Mouse (Mus musculus) intestine, embryonic 16.5 days (tissue): ENCODE data around the gene Ppp3r2. TPM values are rescaled to one million over a fixed set of nuclear protein-coding genes. Genes with fewer than 3 reads are reported as not detected.

Experiments
- ATAC-seq: fragments of 200-750 bp; cut with Nextera tagmentation; 2 replicates; pipeline ENCODE4 v1.8.0; 2017; ENCODE audit warnings: moderate TSS enrichment, moderate library complexity
- H3K27ac ChIP-seq: fragments of 300-500 bp; sonication (generic); 2 replicates; pipeline ENCODE4 v1.5.1; 2014; ENCODE audit warnings: mild to moderate bottlenecking, low read length
- H3K27me3 ChIP-seq: fragments of 300-500 bp; sonication (generic); replicated peaks from 2 replicates; pipeline ENCODE4 v1.6.1; 2014; ENCODE audit warnings: low read length, control low read depth, mixed read lengths; ENCODE audit not compliant: control insufficient read depth, insufficient read depth
- H3K36me3 ChIP-seq: fragments of 300-500 bp; sonication (generic); 2 replicates; pipeline ENCODE4 v1.6.1; 2014; ENCODE audit warnings: low read length, control low read depth; ENCODE audit not compliant: control insufficient read depth, insufficient read depth
- H3K4me1 ChIP-seq: fragments of 300-500 bp; sonication (generic); 2 replicates; pipeline ENCODE4 v1.6.1; 2014; ENCODE audit warnings: low read length, control low read depth, mixed read lengths; ENCODE audit not compliant: control insufficient read depth, insufficient read depth
- H3K4me2 ChIP-seq: fragments of 300-500 bp; sonication (generic); 2 replicates; pipeline ENCODE4 v1.6.1; 2014; ENCODE audit warnings: low read depth, low read length, control low read depth
- H3K4me3 ChIP-seq: fragments of 300-500 bp; sonication (generic); 2 replicates; pipeline ENCODE4 v1.5.1; 2014; ENCODE audit warnings: mild to moderate bottlenecking, low read length
- H3K9ac ChIP-seq: fragments of 300-500 bp; sonication (generic); 2 replicates; pipeline ENCODE4 v1.6.1; 2014; ENCODE audit warnings: low read depth, low read length
- H3K9me3 ChIP-seq: fragments of 300-500 bp; sonication (generic); 2 replicates; pipeline ENCODE4 v1.6.1; 2016; ENCODE audit warnings: low read length, control low read depth; ENCODE audit not compliant: control insufficient read depth
- WGBS: fragments of 180-500 bp; shearing (Covaris S2); extraction: QIAGEN DNeasy Blood & Tissue Kit; methylation state at CpG from one replicate; pipeline ENCODE4 v1.1.7; 2014; 5-methylcytosine and 5-hydroxymethylcytosine counted together
- polyA plus RNA-seq: library from polyadenylated mRNA; unstranded; fragments of >200 nt; fragmentation: Nextera tagmentation; extraction: Ambion mirVana; gene quantifications from 2 replicates; pipeline ENCODE4 v1.2.1, GENCODE M21; 2015

Gene Ppp3r2
- polyA plus RNA-seq, 1 experiment from 2014 or later, result 0.09 TPM

DNA sequence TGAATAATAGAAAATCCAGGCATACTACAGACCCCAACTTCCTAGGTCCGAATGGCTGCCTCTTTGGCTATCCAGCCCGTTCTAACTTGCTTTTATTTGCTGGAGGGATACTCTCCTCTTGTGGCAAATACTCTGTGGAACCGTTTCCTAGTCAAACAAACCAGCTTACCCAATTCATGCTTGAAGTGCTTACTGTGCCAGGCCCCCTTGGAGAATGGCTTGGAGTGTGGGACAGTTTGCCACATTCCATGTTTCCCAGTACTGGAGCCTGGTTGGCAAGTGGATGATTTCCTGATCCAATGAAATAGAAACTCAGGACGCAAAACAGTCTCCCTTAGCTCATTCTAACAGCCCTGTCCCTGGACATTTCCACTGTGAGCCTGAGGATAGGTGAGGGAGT, 19.6 kb downstream of the Ppp3r2 start:
- Histone ChIP-seq H3K4me2 (no peak overlapping the region), H3K4me3 (no peak overlapping the region), H3K4me1 (no peaks in the 10 kb centered on the region), H3K9me3 (no peaks in the 10 kb centered on the region), H3K27ac (no peak overlapping the region), H3K27me3 (no peaks in the 10 kb centered on the region), H3K9ac (no peak overlapping the region), H3K36me3 (peaks cover 2% of the 10 kb centered on the region; the same call in 1 of the 2 replicates)
- WGBS, result 86% methylated on average over 4 of the region's 4 CpGs
- ATAC-seq, result no peak

DNA sequence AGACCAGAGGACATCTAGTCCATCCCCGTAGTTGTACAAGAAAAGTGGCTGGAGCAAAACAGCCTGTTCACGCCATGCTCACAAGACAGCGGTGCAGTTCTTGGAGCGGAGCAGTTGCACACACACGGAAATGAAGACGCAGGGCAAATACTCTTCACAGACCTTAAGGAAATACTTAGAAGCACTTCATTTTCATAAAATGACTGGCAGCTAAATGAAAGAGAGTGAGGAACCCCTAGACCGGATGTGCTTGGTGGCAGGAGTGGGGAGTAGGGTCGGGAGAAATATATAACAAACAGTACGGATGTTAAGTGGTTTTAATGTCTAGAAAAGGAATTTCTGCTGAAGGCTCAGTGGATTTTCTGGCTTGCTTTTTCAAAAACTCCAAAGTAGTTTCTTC, 20.2 kb downstream of the Ppp3r2 start:
- Histone ChIP-seq H3K4me1 (no peaks in the 10 kb centered on the region), H3K27ac (no peak overlapping the region), H3K9ac (no peak overlapping the region), H3K4me3 (no peak overlapping the region), H3K4me2 (no peak overlapping the region), H3K27me3 (no peaks in the 10 kb centered on the region), H3K9me3 (no peaks in the 10 kb centered on the region), H3K36me3 (peaks cover 2% of the 10 kb centered on the region; the same call in 1 of the 2 replicates)
- 95% methylated on average over 9 of the region's 9 CpGs for WGBS
- no peak for ATAC-seq

DNA sequence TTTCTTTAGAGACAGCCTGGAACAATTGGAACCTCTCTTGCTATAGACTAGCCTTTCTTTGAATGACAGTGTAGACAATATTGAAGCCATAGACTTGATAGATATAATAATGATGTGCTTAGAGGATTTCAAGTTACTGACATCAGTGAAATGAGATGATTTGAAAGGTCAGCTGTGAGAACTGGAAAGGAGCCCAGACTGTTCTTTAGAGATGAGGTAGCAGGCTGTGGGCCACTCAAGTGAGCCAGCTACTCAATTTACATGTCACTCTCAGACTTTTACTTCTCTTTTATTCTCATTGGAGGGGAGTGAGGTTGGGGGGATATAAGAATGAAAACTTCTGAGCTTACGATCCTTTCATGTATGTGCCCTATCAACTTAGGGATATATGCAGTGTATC, 22.4 kb downstream of the Ppp3r2 start:
- Histone ChIP-seq H3K9me3 (no peaks in the 10 kb centered on the region), H3K36me3 (peaks cover 6% of the 10 kb centered on the region; the same call in 1 of the 2 replicates), H3K4me1 (no peaks in the 10 kb centered on the region), H3K4me2 (no peak overlapping the region), H3K9ac (no peak overlapping the region), H3K4me3 (no peak overlapping the region), H3K27me3 (no peaks in the 10 kb centered on the region), H3K27ac (no peak overlapping the region)
- ATAC-seq, result no peak
- WGBS, result 90% methylated on average over 1 of the region's 1 CpGs

DNA sequence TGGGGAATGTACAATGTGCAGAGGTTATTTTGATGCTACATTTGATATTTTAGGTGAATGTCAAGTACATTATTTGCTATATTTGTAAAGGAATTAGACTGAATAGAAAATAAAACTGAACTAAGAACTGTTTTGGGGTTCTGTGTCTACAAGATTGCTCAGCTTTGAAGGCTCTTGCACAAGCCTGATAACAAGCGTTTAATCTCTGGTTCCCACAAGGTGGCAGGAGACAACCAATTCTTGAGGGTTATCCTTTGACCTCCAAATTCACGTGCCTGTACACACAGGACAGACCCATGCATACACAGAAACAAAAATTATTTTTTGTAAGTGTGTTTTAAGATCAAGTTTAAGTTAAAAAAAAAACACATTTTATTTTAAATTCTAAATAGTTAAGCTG, 41.9 kb downstream of the Ppp3r2 start:
- Histone ChIP-seq H3K4me1 (no peaks in the 10 kb centered on the region), H3K36me3 (peaks cover 4% of the 10 kb centered on the region; the same call in 1 of the 2 replicates), H3K4me3 (no peak overlapping the region), H3K9ac (no peak overlapping the region), H3K9me3 (no peaks in the 10 kb centered on the region), H3K4me2 (no peak overlapping the region), H3K27ac (no peak overlapping the region), H3K27me3 (no peaks in the 10 kb centered on the region)
- WGBS, result 65% methylated on average over 2 of the region's 2 CpGs
- ATAC-seq, result no peak

DNA sequence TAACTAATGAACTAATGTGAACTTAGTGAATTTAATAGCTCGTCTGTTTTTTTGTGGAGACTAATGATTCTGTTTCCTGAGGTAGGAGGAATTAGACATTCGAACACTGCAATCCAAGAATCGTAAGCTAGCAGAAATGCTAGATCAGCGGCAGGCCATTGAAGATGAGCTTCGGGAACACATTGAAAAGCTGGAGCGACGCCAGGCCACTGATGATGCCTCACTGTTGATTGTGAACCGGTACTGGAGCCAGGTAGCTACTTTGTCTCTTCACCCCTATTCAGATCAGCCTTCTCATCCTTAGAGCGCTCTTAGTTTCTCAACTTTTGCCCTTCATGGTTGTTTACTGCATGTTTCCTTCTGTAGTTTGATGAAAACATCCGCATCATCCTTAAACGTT, 44.0 kb downstream of the Ppp3r2 start:
- Histone ChIP-seq H3K9ac (no peak overlapping the region), H3K27me3 (no peaks in the 10 kb centered on the region), H3K36me3 (peaks cover 4% of the 10 kb centered on the region; the same call in 1 of the 2 replicates), H3K4me1 (peaks cover 3% of the 10 kb centered on the region; the same call in 1 of the 2 replicates), H3K4me2 (no peak overlapping the region), H3K27ac (no peak overlapping the region), H3K9me3 (no peaks in the 10 kb centered on the region), H3K4me3 (no peak overlapping the region)
- 91% methylated on average over 11 of the region's 11 CpGs for WGBS
- ATAC-seq, result no peak

DNA sequence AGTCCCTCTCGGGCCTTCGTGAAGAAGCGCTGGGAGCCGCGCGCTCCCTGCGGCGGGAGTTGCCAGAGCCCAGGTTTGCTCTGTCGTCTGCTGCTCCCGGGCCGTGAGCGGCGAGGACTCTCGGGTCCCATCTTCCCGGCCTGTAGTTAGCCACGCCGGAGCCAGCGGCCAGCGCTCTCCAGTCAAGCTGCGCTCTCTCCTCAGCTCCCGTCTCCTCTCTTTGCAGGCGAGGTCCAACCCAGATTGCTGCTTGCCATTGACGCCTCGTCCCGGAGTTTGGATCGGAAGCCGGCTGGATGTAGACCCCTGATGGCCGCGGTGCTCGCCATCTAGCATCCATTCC, 49.7 kb downstream of the Ppp3r2 start:
- Histone ChIP-seq H3K9ac (peak overlapping the region; percentile 85), H3K4me1 (peaks cover 3% of the 10 kb centered on the region; the same call in 1 of the 2 replicates), H3K4me3 (peak overlapping the region; percentile 76), H3K9me3 (no peaks in the 10 kb centered on the region), H3K27me3 (no peaks in the 10 kb centered on the region), H3K27ac (peak overlapping the region; percentile 91), H3K36me3 (peaks cover 4% of the 10 kb centered on the region; the same call in 1 of the 2 replicates), H3K4me2 (peak overlapping the region; percentile 74)
- no peak for ATAC-seq
- WGBS, result under 1% methylated on average over 30 of the region's 30 CpGs

DNA sequence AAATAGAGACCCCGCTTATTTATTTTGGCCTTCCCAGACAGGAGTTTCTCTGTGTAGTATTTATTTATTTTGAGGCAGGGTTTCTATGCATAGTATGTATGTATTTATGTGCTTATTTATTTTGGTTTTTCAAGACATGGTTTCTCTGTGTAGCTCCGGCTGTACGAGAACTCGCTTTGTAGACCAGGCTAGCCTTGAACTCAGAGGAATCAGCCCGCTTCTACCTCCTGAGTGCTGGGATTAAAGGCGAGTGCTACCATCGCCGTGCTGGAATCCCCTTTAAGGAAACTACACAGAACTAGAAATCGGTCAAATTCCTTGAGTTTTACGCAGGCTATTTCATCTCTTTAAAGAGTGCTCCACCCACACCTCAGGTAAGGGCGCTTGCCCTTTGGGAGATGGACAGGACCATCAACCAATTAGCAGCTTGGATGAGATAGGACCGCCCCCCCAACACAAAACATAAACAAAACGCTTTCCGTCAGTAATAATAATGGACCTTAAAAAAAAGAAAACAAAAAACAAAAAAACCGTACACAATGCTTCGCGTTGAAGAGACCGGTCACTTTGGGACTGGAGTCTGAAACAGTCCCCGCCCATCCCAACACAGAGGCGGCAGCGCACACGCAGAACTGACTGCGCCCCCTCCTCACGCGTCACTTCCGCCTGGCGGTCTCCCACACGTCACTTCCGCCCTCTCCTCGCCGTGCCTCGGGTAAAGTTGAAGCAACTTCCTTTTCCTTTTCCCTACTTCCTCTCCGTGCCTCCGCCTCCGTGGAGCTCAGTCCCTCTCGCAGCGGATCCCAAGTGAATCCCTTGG, 50.3 kb downstream of the Ppp3r2 start, which contains the start of gene Rnf20:
TSS of gene Rnf20 (plus strand) at position 688 of the 820 bp plus-strand sequence.
- H3K27ac ChIP-seq, result peak within 1 kb of the TSS; percentile 91
- H3K4me2 ChIP-seq, result peak within 1 kb of the TSS; percentile 74
- H3K4me3 ChIP-seq, result peak within 1 kb of the TSS; percentile 76
- H3K9ac ChIP-seq, result peak within 1 kb of the TSS; percentile 85
- H3K27me3 ChIP-seq, result no peaks in the 10 kb centered on the region
- peaks cover 3% of the 10 kb centered on the region; the same call in 1 of the 2 replicates for H3K4me1 ChIP-seq
- WGBS, result 2% methylated on average over 37 of the region's 37 CpGs
- peak; percentile 97 for ATAC-seq
- no peaks in the 10 kb centered on the region for H3K9me3 ChIP-seq
- H3K36me3 ChIP-seq, result peaks cover 4% of the 10 kb centered on the region; the same call in 1 of the 2 replicates

DNA sequence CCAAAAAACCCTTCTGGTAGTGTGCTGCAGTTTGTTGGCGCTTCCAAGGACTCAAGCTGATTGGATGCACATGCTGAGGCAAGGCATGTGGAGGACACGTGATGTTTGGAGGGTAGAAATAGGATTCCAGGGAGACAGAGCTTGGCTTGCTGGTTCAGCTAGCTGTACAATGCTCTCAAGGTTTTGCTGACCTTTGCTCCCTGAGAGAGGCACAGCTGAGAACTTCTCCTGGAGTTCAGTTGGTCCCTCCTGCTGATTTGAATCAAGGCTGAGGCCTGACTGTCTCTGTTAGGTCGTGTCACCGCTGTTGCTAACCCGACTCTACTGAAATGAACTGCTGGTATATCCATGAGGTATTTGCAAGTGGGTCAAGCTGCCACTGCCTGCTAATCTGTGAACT, 52.9 kb downstream of the Ppp3r2 start:
- no peak overlapping the region for H3K27ac ChIP-seq
- no peak overlapping the region for H3K4me3 ChIP-seq
- no peak for ATAC-seq

More for the DNA sequence above, 52.9 kb downstream of the Ppp3r2 start:
- H3K36me3 ChIP-seq, result no peaks in the 10 kb centered on the region
- H3K4me2 ChIP-seq, result no peak overlapping the region
- no peak overlapping the region for H3K9ac ChIP-seq
- 74% methylated on average over 5 of the region's 5 CpGs for WGBS
- H3K4me1 ChIP-seq, result peaks cover 3% of the 10 kb centered on the region; the same call in 1 of the 2 replicates
- no peaks in the 10 kb centered on the region for H3K9me3 ChIP-seq
- no peaks in the 10 kb centered on the region for H3K27me3 ChIP-seq
